Mouse (Mus musculus): Measurements from ENCODE around the gene Ppp1cc. TPM values are rescaled to one million over a fixed set of nuclear protein-coding genes. Genes with fewer than 3 reads are reported as not detected.

Gene Ppp1cc
- 139 TPM for polyA plus RNA-seq (2014; fragmentation: Illumina TruSeq; extraction: RNeasy Lipid Tissue Mini Kit (QIAGEN cat#74804); ENCODE audit: low read depth, low replicate concordance)

GRCm38 (mm10) chr5:122157827-122158381 is at the start of gene Ppp1cc:
Gene Ppp1cc (plus strand): TSS chr5:122158278.

GRCm38 (mm10) chr5:122140723-122141122 is 17.4 kb upstream of the Ppp1cc start, which contains the start of gene Ccdc63:
Gene Ccdc63 (minus strand): TSS chr5:122140823.

GRCm38 (mm10) chr5:122206475-122206874 is 48.4 kb downstream of the Ppp1cc start, which contains the start of gene Hvcn1:
Gene Hvcn1 (plus strand): TSS chr5:122206804.

Other genes starting within 250 kb of the Ppp1cc start
- 9.5 TPM for gene Cux2, start 108.2 kb upstream of the Ppp1cc start, polyA plus RNA-seq (2014; fragmentation: Illumina TruSeq; extraction: RNeasy Lipid Tissue Mini Kit (QIAGEN cat#74804); ENCODE audit: low read depth, low replicate concordance)
- 25,991 TPM for gene Myl2, start 57.3 kb upstream of the Ppp1cc start, polyA plus RNA-seq (2014; fragmentation: Illumina TruSeq; extraction: RNeasy Lipid Tissue Mini Kit (QIAGEN cat#74804); ENCODE audit: low read depth, low replicate concordance)
- gene Ccdc63, start 17.5 kb upstream of the Ppp1cc start, polyA plus RNA-seq (2014; fragmentation: Illumina TruSeq; extraction: RNeasy Lipid Tissue Mini Kit (QIAGEN cat#74804); ENCODE audit: low read depth, low replicate concordance) = not detected
- gene Hvcn1, start 48.5 kb downstream of the Ppp1cc start, polyA plus RNA-seq (2014; fragmentation: Illumina TruSeq; extraction: RNeasy Lipid Tissue Mini Kit (QIAGEN cat#74804); ENCODE audit: low read depth, low replicate concordance) = 1.2 TPM
- gene Tctn1, start 106.2 kb downstream of the Ppp1cc start, polyA plus RNA-seq (2014; fragmentation: Illumina TruSeq; extraction: RNeasy Lipid Tissue Mini Kit (QIAGEN cat#74804); ENCODE audit: low read depth, low replicate concordance) = 4.1 TPM
- gene Pptc7, start 126.1 kb downstream of the Ppp1cc start, polyA plus RNA-seq (2014; fragmentation: Illumina TruSeq; extraction: RNeasy Lipid Tissue Mini Kit (QIAGEN cat#74804); ENCODE audit: low read depth, low replicate concordance) = 87.6 TPM
- 3.7 TPM for gene Rad9b, start 196.0 kb downstream of the Ppp1cc start, polyA plus RNA-seq (2014; fragmentation: Illumina TruSeq; extraction: RNeasy Lipid Tissue Mini Kit (QIAGEN cat#74804); ENCODE audit: low read depth, low replicate concordance)
- 71.2 TPM for gene Vps29, start 196.1 kb downstream of the Ppp1cc start, polyA plus RNA-seq (2014; fragmentation: Illumina TruSeq; extraction: RNeasy Lipid Tissue Mini Kit (QIAGEN cat#74804); ENCODE audit: low read depth, low replicate concordance)
- gene Gpn3, start 213.6 kb downstream of the Ppp1cc start, polyA plus RNA-seq (2014; fragmentation: Illumina TruSeq; extraction: RNeasy Lipid Tissue Mini Kit (QIAGEN cat#74804); ENCODE audit: low read depth, low replicate concordance) = 25.7 TPM
- gene Fam216a, start 214.1 kb downstream of the Ppp1cc start, polyA plus RNA-seq (2014; fragmentation: Illumina TruSeq; extraction: RNeasy Lipid Tissue Mini Kit (QIAGEN cat#74804); ENCODE audit: low read depth, low replicate concordance) = 10.1 TPM
- 171 TPM for gene Arpc3, start 233.6 kb downstream of the Ppp1cc start, polyA plus RNA-seq (2014; fragmentation: Illumina TruSeq; extraction: RNeasy Lipid Tissue Mini Kit (QIAGEN cat#74804); ENCODE audit: low read depth, low replicate concordance)